ENCODE assay signal across 26 mouse cellular contexts in genomic region chr2:44124683-44125082, GRCm38 (mm10).
DNase-seq lines count a peak whose midpoint lies in the region; ATAC-seq lines count a peak whose summit lies in the region.
"Had no signal": no experiment of that assay in that cellular context is flagged by ENCODE, and none has a peak within 500 bp of the region (broad histone marks: within the 10 kb centered on the region; RNA-seq: fewer than 3 reads in every experiment).

No protein-coding gene starts in this region.

- WGBS in embryonic facial prominence, embryonic 11.5 days, result 56% methylated on average over 3 of the region's 3 CpGs
- WGBS in embryonic facial prominence, embryonic 10.5 days, result 73% methylated on average over 3 of the region's 3 CpGs
- 49% methylated on average over 3 of the region's 3 CpGs for WGBS in lung, embryonic 15.5 days
- WGBS in limb, embryonic 12.5 days, result 38% methylated on average over 3 of the region's 3 CpGs

- no peak overlapping the region for H3K4me2 ChIP-seq in embryonic facial prominence, embryonic 11.5 days (ENCODE audit: low read depth, low read length)
- H3K4me2 ChIP-seq in lung, embryonic 15.5 days, result no peak overlapping the region
- no peak overlapping the region for H3K4me2 ChIP-seq in limb, embryonic 12.5 days
- H3K4me2 ChIP-seq: forebrain, embryonic 12.5 days; heart, embryonic 13.5 days; hindbrain, embryonic 15.5 days; liver, embryonic 12.5 days; midbrain, embryonic 11.5 days had no signal

- H3K27me3 ChIP-seq in embryonic facial prominence, embryonic 11.5 days (ENCODE audit: control insufficient read depth, insufficient read depth, low read length), result no peaks in the 10 kb centered on the region
- H3K27me3 ChIP-seq in embryonic facial prominence, embryonic 10.5 days (replicated peaks; ENCODE audit: low read depth, poor library complexity, severe bottlenecking), result no peaks in the 10 kb centered on the region
- no peaks in the 10 kb centered on the region for H3K27me3 ChIP-seq in lung, embryonic 15.5 days
- no peaks in the 10 kb centered on the region for H3K27me3 ChIP-seq in limb, embryonic 12.5 days
- H3K27me3 ChIP-seq: forebrain, embryonic 12.5 days; heart, embryonic 13.5 days; hindbrain, embryonic 15.5 days; liver, embryonic 12.5 days had no signal

- no peak overlapping the region for H3K9ac ChIP-seq in embryonic facial prominence, embryonic 11.5 days (replicated peaks; ENCODE audit: low read length)
- no peak overlapping the region for H3K9ac ChIP-seq in lung, embryonic 15.5 days
- no peak overlapping the region for H3K9ac ChIP-seq in limb, embryonic 12.5 days (replicated peaks)
- H3K9ac ChIP-seq: forebrain, embryonic 12.5 days; forebrain, postnatal 0 days; heart, embryonic 13.5 days; hindbrain, embryonic 15.5 days; liver, embryonic 12.5 days; liver, postnatal 0 days had no signal

- H3K4me1 ChIP-seq in embryonic facial prominence, embryonic 11.5 days (ENCODE audit: control insufficient read depth, insufficient read depth, low read length), result no peaks in the 10 kb centered on the region
- no peaks in the 10 kb centered on the region for H3K4me1 ChIP-seq in embryonic facial prominence, embryonic 10.5 days
- peaks cover 15% of the 10 kb centered on the region for H3K4me1 ChIP-seq in lung, embryonic 15.5 days
- H3K4me1 ChIP-seq in limb, embryonic 12.5 days (replicated peaks), result peaks cover 4% of the 10 kb centered on the region; the same call in 1 of the 2 replicates
- H3K4me1 ChIP-seq: forebrain, embryonic 12.5 days; heart, embryonic 13.5 days; hindbrain, embryonic 15.5 days; liver, embryonic 12.5 days had no signal

- no peak overlapping the region for H3K4me3 ChIP-seq in embryonic facial prominence, embryonic 11.5 days (ENCODE audit: low read depth, low read length)
- H3K4me3 ChIP-seq in embryonic facial prominence, embryonic 10.5 days, result no peak overlapping the region
- no peak overlapping the region for H3K4me3 ChIP-seq in lung, embryonic 15.5 days
- no peak overlapping the region for H3K4me3 ChIP-seq in limb, embryonic 12.5 days (replicated peaks)
- H3K4me3 ChIP-seq: erythroblast, embryonic 14.5 days; forebrain, embryonic 12.5 days; heart, embryonic 13.5 days; hindbrain, embryonic 15.5 days; liver, embryonic 12.5 days had no signal

- no peaks in the 10 kb centered on the region for H3K36me3 ChIP-seq in embryonic facial prominence, embryonic 11.5 days (replicated peaks; ENCODE audit: control insufficient read depth, insufficient read depth, low read depth, low read length)
- H3K36me3 ChIP-seq in embryonic facial prominence, embryonic 10.5 days (replicated peaks), result no peaks in the 10 kb centered on the region
- no peaks in the 10 kb centered on the region for H3K36me3 ChIP-seq in lung, embryonic 15.5 days
- H3K36me3 ChIP-seq in limb, embryonic 12.5 days, result no peaks in the 10 kb centered on the region
- H3K36me3 ChIP-seq: forebrain, embryonic 12.5 days; G1E; heart, embryonic 13.5 days; hindbrain, embryonic 15.5 days; liver, embryonic 12.5 days had no signal

- no peak for ATAC-seq in embryonic facial prominence, embryonic 11.5 days (replicated peaks; ENCODE audit: insufficient number of reproducible peaks, low FRiP score, low TSS enrichment, low read depth)
- no peak for ATAC-seq in lung, embryonic 15.5 days (ENCODE audit: borderline replicate concordance, extremely low read depth, low FRiP score, low TSS enrichment)
- ATAC-seq in limb, embryonic 12.5 days (ENCODE audit: insufficient number of reproducible peaks, insufficient read depth, low FRiP score, low TSS enrichment, low read depth), result 0 out of 2 replicates have a peak, but pooled peaks have one; percentile 52
- ATAC-seq in megakaryocyte, adult 5-6 weeks (ENCODE audit: poor library complexity, severe bottlenecking), result no peak
- ATAC-seq: forebrain, postnatal 0 days; liver, embryonic 12.5 days; liver, postnatal 0 days; midbrain, embryonic 16.5 days had no signal

- no peak overlapping the region for H3K27ac ChIP-seq in embryonic facial prominence, embryonic 11.5 days (replicated peaks; ENCODE audit: low read depth, low read length)
- H3K27ac ChIP-seq in embryonic facial prominence, embryonic 10.5 days (replicated peaks), result no peak overlapping the region
- peak overlapping the region; percentile 90 for H3K27ac ChIP-seq in lung, embryonic 15.5 days
- peak overlapping the region; percentile 23; the same call in 1 of the 2 replicates for H3K27ac ChIP-seq in limb, embryonic 12.5 days
- H3K27ac ChIP-seq: forebrain, embryonic 12.5 days; heart, embryonic 13.5 days; hindbrain, embryonic 15.5 days; liver, embryonic 12.5 days had no signal

- peak; percentile 20 for DNase-seq in embryonic facial prominence, embryonic 11.5 days (ENCODE audit: low spot score)
- DNase-seq in embryonic facial prominence, embryonic 10.5 days (ENCODE audit: low spot score), result no peak
- no peak for DNase-seq in lung, adult 18-20 months
- DNase-seq in spleen, postnatal 36 days (ENCODE audit: low spot score in 2 of 2), result no peak
- DNase-seq: adrenal gland, adult 8-10 months; cerebellum, adult 2 months; cerebellum, postnatal 14 days; forebrain, postnatal 0 days; gastrocnemius, postnatal 10 days; heart, postnatal 10 days; kidney, adult 2 months; kidney, postnatal 10 days; liver, postnatal 0 days; right cerebral cortex, postnatal 25 days; thymus, postnatal 25 days had no signal

- H3K9me3 ChIP-seq in embryonic facial prominence, embryonic 11.5 days (replicated peaks; ENCODE audit: control insufficient read depth, low read length), result no peaks in the 10 kb centered on the region
- no peaks in the 10 kb centered on the region for H3K9me3 ChIP-seq in embryonic facial prominence, embryonic 10.5 days
- no peaks in the 10 kb centered on the region for H3K9me3 ChIP-seq in lung, embryonic 15.5 days
- H3K9me3 ChIP-seq in limb, embryonic 12.5 days, result no peaks in the 10 kb centered on the region
- H3K9me3 ChIP-seq: forebrain, embryonic 12.5 days; G1E; heart, embryonic 13.5 days; hindbrain, embryonic 15.5 days; liver, embryonic 12.5 days had no signal

Comparison
In these comparisons a context has a peak if more than half of its experiments do, and no peak if none do; other contexts are left out.
1. H3K27ac ChIP-seq: peak in lung, embryonic 15.5 days (single experiment) and limb, embryonic 12.5 days (single experiment); none in embryonic facial prominence, embryonic 11.5 days (single experiment) and embryonic facial prominence, embryonic 10.5 days (single experiment).